Mouse (Mus musculus) layer of hippocampus, postnatal 10 days (tissue): ENCODE measurements at regions not wholly inside any gene's neighbourhood (a gene's known extent, or its start where the extent isn't known, plus 50 kb on each side); places are given as distances from the start of the nearest gene placed in this dataset.
"Not testable (repeated sequence)": the region's sequence is repeated elsewhere in the genome, so short reads cannot be mapped to it uniquely, and the experiment has no call there.

Source experiments
- DNase-seq, 2 experiments: peaks; one replicate each; pipeline ENCODE4 v3.0.0; 2021; ENCODE audit warnings: low spot score in 2 of 2

GRCm38 (mm10) chr11:29628476-29628875, 64.3 kb upstream of the Rtn4 start:
- DNase-seq = no peak

- no peak for DNase-seq
Measured at GRCm38 (mm10) chr11:29632486-29632885, 60.3 kb upstream of the Rtn4 start.

- not testable (repeated sequence) for DNase-seq
Measured at GRCm38 (mm10) chr11:29633288-29633687, 59.5 kb upstream of the Rtn4 start.

GRCm38 (mm10) chr11:29636759-29637200, 56.0 kb upstream of the Rtn4 start:
- DNase-seq = peak; percentile 39 to 43

GRCm38 (mm10) chr11:29638093-29638669, 54.6 kb upstream of the Rtn4 start:
- DNase-seq = no peak

- DNase-seq = no peak
Measured at GRCm38 (mm10) chr11:29638861-29639260, 53.9 kb upstream of the Rtn4 start.
